Mouse (Mus musculus): ENCODE results near the gene Gm10638. TPM values are rescaled to one million over a fixed set of nuclear protein-coding genes. Genes with fewer than 3 reads are reported as not detected.

Gene Gm10638
- polyA plus RNA-seq, 1 experiment from 2014 or later, result 1.7 TPM

DNA sequence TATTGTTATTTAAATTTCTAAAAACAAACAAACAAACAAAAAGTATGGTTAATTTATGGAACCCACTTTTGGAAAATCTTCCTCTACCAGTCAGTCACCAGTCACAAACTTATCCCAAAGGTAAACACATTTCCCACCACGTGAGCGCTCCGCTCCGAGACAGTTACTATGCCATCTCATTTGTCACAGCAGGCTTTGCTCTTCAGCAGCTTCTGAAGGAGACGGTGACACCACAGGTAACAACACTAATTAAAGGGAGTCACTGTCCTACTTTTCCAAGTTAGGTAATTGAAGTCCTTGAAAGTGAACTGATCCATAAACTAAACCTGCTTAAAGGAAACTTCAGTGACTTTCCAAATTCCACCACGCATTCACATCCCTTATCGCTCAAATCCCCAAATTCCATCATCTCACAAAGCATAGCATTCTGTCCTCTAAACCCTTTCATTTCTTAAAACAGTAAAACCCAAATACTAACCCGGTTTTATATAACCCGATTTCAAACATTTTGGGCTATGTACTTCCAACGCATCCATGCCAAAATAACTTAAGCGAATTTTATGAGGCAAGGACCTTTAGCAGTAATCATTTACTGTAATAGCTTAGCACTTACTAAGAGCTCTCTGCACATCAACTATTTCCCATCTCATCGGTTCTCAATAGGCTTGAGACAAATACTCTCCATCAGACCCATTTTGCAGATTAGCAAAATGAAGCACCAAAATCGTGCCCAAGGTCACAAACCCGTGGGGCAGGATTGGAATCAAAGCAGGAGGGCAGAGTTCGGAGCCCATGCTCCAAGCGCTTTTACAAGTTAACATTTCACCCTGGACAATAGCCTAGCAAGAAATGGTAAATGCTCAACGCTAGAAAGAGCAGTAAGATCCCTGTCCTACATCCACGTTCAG is 932 bp upstream of the Gm10638 start:
- DNase-seq, result no peak

DNA sequence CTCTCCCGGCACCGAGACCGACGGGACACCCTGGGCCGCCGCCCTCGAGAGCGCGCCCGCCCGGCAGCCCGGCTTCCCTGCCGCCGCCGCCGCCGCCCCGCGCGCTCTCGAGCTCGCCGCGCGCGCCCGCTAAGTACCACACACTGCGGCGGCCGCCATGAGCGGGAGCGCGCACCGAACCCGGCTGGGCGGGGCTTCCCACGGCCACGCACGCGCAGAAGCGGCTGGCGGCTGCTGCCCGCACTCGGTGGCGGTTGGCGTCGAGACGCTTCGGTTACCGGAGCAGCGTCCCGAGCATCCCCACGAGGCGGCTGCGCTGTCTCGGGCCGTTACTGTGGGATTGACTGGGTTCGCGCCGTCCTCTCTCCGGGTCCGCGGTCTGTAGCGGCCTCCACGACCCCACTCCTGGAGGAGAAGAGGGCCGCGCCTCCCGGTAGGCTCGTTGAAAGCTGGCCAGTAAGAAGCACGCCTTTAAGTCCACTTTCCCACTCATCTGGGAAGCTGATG is 489 bp downstream of the Gm10638 start:
- H3K4me3 ChIP-seq (ENCODE audit: low read depth, low read length), result peak overlapping the region; percentile 77
- ATAC-seq, result peak; percentile 95
- H3K4me2 ChIP-seq (ENCODE audit: low read depth, low read length), result peak overlapping the region; percentile 97
- H3K27me3 ChIP-seq (ENCODE audit: insufficient read depth, low read length), result no peaks in the 10 kb centered on the region
- H3K9ac ChIP-seq (replicated peaks), result peak overlapping the region; percentile 99
- TF ChIP-seq CTCF (IDR thresholded peaks at IDR 0.05; ENCODE audit: low read depth) (no peak), EP300 (IDR thresholded peaks at IDR 0.05; ENCODE audit: low read depth) (no peak)
- no peaks in the 10 kb centered on the region for H3K9me3 ChIP-seq (ENCODE audit: low read length)
- H3K4me1 ChIP-seq (ENCODE audit: insufficient read depth), result peaks cover 29% of the 10 kb centered on the region
- 2% methylated on average over 41 of the region's 70 CpGs for WGBS (ENCODE audit: insufficient replicate concordance)
- peak overlapping the region; percentile 95 for H3K27ac ChIP-seq (ENCODE audit: low read depth)
- DNase-seq, result peak; percentile 98
- H3K36me3 ChIP-seq (replicated peaks; ENCODE audit: insufficient read depth, low read length), result no peaks in the 10 kb centered on the region

More for the DNA sequence above, 932 bp upstream of the Gm10638 start:
- Histone ChIP-seq H3K27me3 (ENCODE audit: insufficient read depth, low read length) (no peaks in the 10 kb centered on the region), H3K4me1 (ENCODE audit: insufficient read depth) (peaks cover 29% of the 10 kb centered on the region), H3K36me3 (replicated peaks; ENCODE audit: insufficient read depth, low read length) (no peaks in the 10 kb centered on the region), H3K4me3 (ENCODE audit: low read depth, low read length) (peak overlapping the region; percentile 77), H3K9me3 (ENCODE audit: low read length) (no peaks in the 10 kb centered on the region), H3K4me2 (ENCODE audit: low read depth, low read length) (peak overlapping the region; percentile 97), H3K9ac (replicated peaks) (peak overlapping the region; percentile 99), H3K27ac (ENCODE audit: low read depth) (peak overlapping the region; percentile 95)
- 16% methylated on average over 18 of the region's 18 CpGs for WGBS (ENCODE audit: insufficient replicate concordance)
- no peak for ATAC-seq
- TF ChIP-seq CTCF (IDR thresholded peaks at IDR 0.05; ENCODE audit: low read depth), result no peak
- TF ChIP-seq EP300 (IDR thresholded peaks at IDR 0.05; ENCODE audit: low read depth), result no peak

DNA sequence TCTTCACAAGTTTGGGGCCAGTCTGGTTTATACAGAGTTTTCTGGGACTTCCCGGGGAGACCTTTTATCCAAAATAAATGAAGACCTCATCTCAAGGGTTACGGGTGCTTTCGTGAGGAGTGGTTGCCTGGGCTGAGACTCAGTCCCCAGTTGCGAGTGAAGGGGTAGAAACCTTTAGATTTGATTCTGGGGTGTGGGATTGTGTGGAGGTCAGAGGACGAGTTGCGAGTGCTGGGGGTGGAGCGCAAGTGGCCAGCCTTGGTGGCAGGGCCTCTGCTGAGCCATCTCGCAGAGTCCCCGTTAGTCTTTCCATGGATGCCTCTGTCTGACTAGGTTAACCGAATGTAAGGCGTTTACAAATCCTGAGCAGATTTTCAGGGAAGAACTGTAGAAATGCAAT is 1.0 kb downstream of the Gm10638 start:
- no peak for ATAC-seq

DNA sequence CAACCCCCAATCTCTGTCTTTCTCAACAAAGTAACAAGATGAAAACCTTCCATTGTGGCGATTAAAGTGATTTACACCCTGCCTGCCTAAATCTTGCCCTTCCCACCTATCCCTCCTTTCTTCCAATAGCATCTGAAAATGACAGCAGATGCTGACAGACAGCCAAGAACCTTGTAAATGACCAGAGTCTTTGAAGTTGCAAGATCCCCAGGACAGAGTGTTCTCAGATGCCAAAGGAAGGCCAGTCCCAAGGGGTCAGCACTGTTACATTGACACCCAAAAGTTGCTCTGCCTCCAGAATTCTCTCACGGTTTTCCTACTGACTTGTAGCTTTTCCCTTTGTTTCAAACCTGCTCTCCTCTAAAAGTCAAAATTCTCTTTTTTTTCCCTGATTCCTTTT is 4.3 kb downstream of the Gm10638 start:
- Histone ChIP-seq H3K4me2 (ENCODE audit: low read depth, low read length) (no peak overlapping the region), H3K4me1 (ENCODE audit: insufficient read depth) (peaks cover 6% of the 10 kb centered on the region), H3K9me3 (ENCODE audit: low read length) (no peaks in the 10 kb centered on the region), H3K9ac (replicated peaks) (no peak overlapping the region), H3K27ac (ENCODE audit: low read depth) (no peak overlapping the region), H3K36me3 (replicated peaks; ENCODE audit: insufficient read depth, low read length) (no peaks in the 10 kb centered on the region), H3K4me3 (ENCODE audit: low read depth, low read length) (no peak overlapping the region), H3K27me3 (ENCODE audit: insufficient read depth, low read length) (0 out of 2 replicates have a peak, but pooled peaks cover 2% of the 10 kb centered on the region)
- no peak for TF ChIP-seq EP300 (IDR thresholded peaks at IDR 0.05; ENCODE audit: low read depth)
- no peak for DNase-seq
- ATAC-seq, result no peak
- WGBS (ENCODE audit: insufficient replicate concordance), result 67% methylated on average over 2 of the region's 2 CpGs

More for the DNA sequence above, 1.0 kb downstream of the Gm10638 start:
- Histone ChIP-seq H3K4me2 (ENCODE audit: low read depth, low read length) (peak overlapping the region; percentile 97), H3K4me1 (ENCODE audit: insufficient read depth) (peaks cover 27% of the 10 kb centered on the region), H3K4me3 (ENCODE audit: low read depth, low read length) (peak overlapping the region; percentile 77), H3K9ac (replicated peaks) (peak overlapping the region; percentile 99), H3K27ac (ENCODE audit: low read depth) (peak overlapping the region; percentile 95), H3K27me3 (ENCODE audit: insufficient read depth, low read length) (no peaks in the 10 kb centered on the region), H3K36me3 (replicated peaks; ENCODE audit: insufficient read depth, low read length) (no peaks in the 10 kb centered on the region), H3K9me3 (ENCODE audit: low read length) (no peaks in the 10 kb centered on the region)
- peak; percentile 38 for DNase-seq
- 3% methylated on average over 11 of the region's 11 CpGs for WGBS (ENCODE audit: insufficient replicate concordance)
- no peak for TF ChIP-seq EP300 (IDR thresholded peaks at IDR 0.05; ENCODE audit: low read depth)

DNA sequence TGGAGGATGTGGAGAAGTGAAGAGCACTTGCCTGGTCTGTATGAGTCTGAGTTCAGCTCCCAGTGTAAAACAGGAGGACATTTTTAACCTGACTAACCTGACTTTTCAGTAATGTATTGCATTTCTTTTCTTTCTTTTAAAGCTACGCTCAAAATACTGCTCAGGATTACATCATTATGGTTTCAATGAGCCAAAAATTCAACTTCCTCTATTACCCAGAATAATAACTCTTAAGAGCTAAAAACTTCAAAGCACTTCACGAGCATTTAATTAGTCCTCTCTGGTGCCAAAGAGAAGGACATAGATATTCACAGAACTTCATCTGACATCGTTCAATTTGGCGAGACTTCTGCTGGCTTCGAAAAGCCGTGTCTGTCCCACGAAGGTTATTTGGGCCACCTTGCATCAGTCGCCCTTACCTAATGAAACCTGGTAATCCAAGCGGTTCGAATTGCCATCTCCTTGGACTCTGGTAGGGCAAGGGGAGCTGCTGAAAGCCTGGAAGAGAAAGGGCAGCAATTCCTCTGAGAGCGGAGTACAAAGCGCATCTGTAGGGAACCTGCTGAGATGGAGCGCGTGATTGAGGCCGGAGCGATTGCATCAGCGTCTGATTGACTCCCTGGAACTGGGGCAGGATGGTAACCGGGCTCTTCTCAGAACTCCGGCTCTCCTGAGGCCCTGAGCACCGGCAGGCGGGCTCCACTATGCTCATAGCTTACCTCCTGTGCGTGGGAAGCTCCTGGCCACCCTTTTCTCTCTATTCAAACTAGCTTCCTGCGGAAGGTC is 11.6 kb downstream of the Gm10638 start:
- TF ChIP-seq EP300 (IDR thresholded peaks at IDR 0.05; ENCODE audit: low read depth), result no peak
- no peak for TF ChIP-seq CTCF (IDR thresholded peaks at IDR 0.05; ENCODE audit: low read depth)
- Histone ChIP-seq H3K36me3 (replicated peaks; ENCODE audit: insufficient read depth, low read length) (no peaks in the 10 kb centered on the region), H3K27me3 (ENCODE audit: insufficient read depth, low read length) (0 out of 2 replicates have a peak, but pooled peaks cover 2% of the 10 kb centered on the region), H3K4me1 (ENCODE audit: insufficient read depth) (peaks cover 13% of the 10 kb centered on the region; the same call in 1 of the 2 replicates), H3K9me3 (ENCODE audit: low read length) (no peaks in the 10 kb centered on the region), H3K27ac (ENCODE audit: low read depth) (no peak overlapping the region), H3K4me2 (ENCODE audit: low read depth, low read length) (peak overlapping the region; percentile 40; the same call in 1 of the 2 replicates), H3K4me3 (ENCODE audit: low read depth, low read length) (no peak overlapping the region), H3K9ac (replicated peaks) (no peak overlapping the region)
- DNase-seq (peak; percentile 47), ATAC-seq (peak; percentile 24; the same call in 1 of the 2 replicates)
- WGBS (ENCODE audit: insufficient replicate concordance), result 34% methylated on average over 23 of the region's 23 CpGs

DNA sequence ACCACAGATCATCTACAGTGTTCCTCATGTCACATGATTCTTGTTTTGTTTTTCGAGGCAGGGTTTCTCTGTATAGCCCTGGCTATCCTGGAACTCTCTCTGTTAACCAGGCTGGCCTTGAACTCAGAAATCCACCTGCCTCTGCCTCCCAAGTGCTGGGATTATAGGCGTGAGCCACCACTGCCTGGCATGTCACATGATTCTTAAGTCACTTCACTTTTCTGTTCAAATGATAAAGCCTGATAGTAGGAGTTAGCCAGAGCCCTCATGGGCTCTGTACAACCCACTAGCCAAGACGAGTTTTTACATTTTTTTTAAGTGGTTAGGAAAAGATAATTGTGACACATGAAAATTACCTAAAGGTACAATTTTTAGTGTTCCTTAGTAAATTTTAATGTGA is 13.2 kb downstream of the Gm10638 start:
- Histone ChIP-seq H3K4me2 (ENCODE audit: low read depth, low read length) (no peak overlapping the region), H3K4me1 (ENCODE audit: insufficient read depth) (peaks cover 13% of the 10 kb centered on the region), H3K9ac (replicated peaks) (no peak overlapping the region), H3K36me3 (replicated peaks; ENCODE audit: insufficient read depth, low read length) (no peaks in the 10 kb centered on the region), H3K27me3 (ENCODE audit: insufficient read depth, low read length) (peaks cover 3% of the 10 kb centered on the region; the same call in 1 of the 2 replicates), H3K4me3 (ENCODE audit: low read depth, low read length) (no peak overlapping the region), H3K27ac (ENCODE audit: low read depth) (no peak overlapping the region), H3K9me3 (ENCODE audit: low read length) (no peaks in the 10 kb centered on the region)
- DNase-seq (no peak), ATAC-seq (peak; percentile 55)
- TF ChIP-seq CTCF (IDR thresholded peaks at IDR 0.05; ENCODE audit: low read depth) (no peak), EP300 (IDR thresholded peaks at IDR 0.05; ENCODE audit: low read depth) (no peak)
- WGBS (ENCODE audit: insufficient replicate concordance), result 39% methylated on average over 3 of the region's 3 CpGs
